Mouse (Mus musculus): Measurements from ENCODE around the gene Atf7. TPM values are rescaled to one million over a fixed set of nuclear protein-coding genes. Genes with fewer than 3 reads are reported as not detected.

Gene Atf7
- polyA plus RNA-seq, 1 experiment = 140 TPM

GRCm38 (mm10) chr15:102510590-102511284 lies 114.5 kb downstream of the Atf7 start:
- peaks cover 14% of the 10 kb centered on the region for H3K4me1 ChIP-seq (replicated peaks; ENCODE audit: control insufficient read depth, insufficient read depth, low read length)
- peak; percentile 77 for DNase-seq
- no peak overlapping the region for H3K27ac ChIP-seq (ENCODE audit: control insufficient read depth, insufficient read depth, low read length)
- no peaks in the 10 kb centered on the region for H3K27me3 ChIP-seq (ENCODE audit: control insufficient read depth, insufficient read depth, low read length)
- H3K36me3 ChIP-seq (ENCODE audit: control insufficient read depth, insufficient read depth, low read length) = no peaks in the 10 kb centered on the region
- H3K4me3 ChIP-seq (ENCODE audit: control insufficient read depth, insufficient read depth, low read length) = peak overlapping the region; percentile 58
- 5% methylated on average over 34 of the region's 34 CpGs for WGBS
- TF ChIP-seq CTCF (IDR thresholded peaks at IDR 0.05; ENCODE audit: borderline replicate concordance, control insufficient read depth, extremely low read depth, insufficient read depth, low read length, poor library complexity) = no peak
- no peak for TF ChIP-seq POLR2A (IDR thresholded peaks at IDR 0.05; ENCODE audit: control insufficient read depth, extremely low read depth, insufficient read depth, low read length, poor library complexity)

- Histone ChIP-seq H3K4me1 (replicated peaks; ENCODE audit: control insufficient read depth, insufficient read depth, low read length) (peaks cover 13% of the 10 kb centered on the region), H3K27me3 (ENCODE audit: control insufficient read depth, insufficient read depth, low read length) (no peaks in the 10 kb centered on the region), H3K27ac (ENCODE audit: control insufficient read depth, insufficient read depth, low read length) (no peak overlapping the region), H3K36me3 (ENCODE audit: control insufficient read depth, insufficient read depth, low read length) (0 out of 2 replicates have a peak, but pooled peaks cover 2% of the 10 kb centered on the region), H3K4me3 (ENCODE audit: control insufficient read depth, insufficient read depth, low read length) (peak overlapping the region; percentile 58)
- DNase-seq = no peak
- TF ChIP-seq CTCF (IDR thresholded peaks at IDR 0.05; ENCODE audit: borderline replicate concordance, control insufficient read depth, extremely low read depth, insufficient read depth, low read length, poor library complexity) (no peak), POLR2A (IDR thresholded peaks at IDR 0.05; ENCODE audit: control insufficient read depth, extremely low read depth, insufficient read depth, low read length, poor library complexity) (no peak)
- WGBS = 38% methylated on average over 9 of the region's 9 CpGs
Observed at GRCm38 (mm10) chr15:102510110-102510509, 115.2 kb downstream of the Atf7 start.

GRCm38 (mm10) chr15:102508336-102508735 lies 116.9 kb downstream of the Atf7 start:
- Histone ChIP-seq H3K27me3 (ENCODE audit: control insufficient read depth, insufficient read depth, low read length) (no peaks in the 10 kb centered on the region), H3K4me1 (replicated peaks; ENCODE audit: control insufficient read depth, insufficient read depth, low read length) (peaks cover 13% of the 10 kb centered on the region), H3K4me3 (ENCODE audit: control insufficient read depth, insufficient read depth, low read length) (no peak overlapping the region), H3K36me3 (ENCODE audit: control insufficient read depth, insufficient read depth, low read length) (peaks cover 8% of the 10 kb centered on the region), H3K27ac (ENCODE audit: control insufficient read depth, insufficient read depth, low read length) (no peak overlapping the region)
- DNase-seq = no peak
- TF ChIP-seq POLR2A (IDR thresholded peaks at IDR 0.05; ENCODE audit: control insufficient read depth, extremely low read depth, insufficient read depth, low read length, poor library complexity) = no peak
- 96% methylated on average over 3 of the region's 3 CpGs for WGBS

GRCm38 (mm10) chr15:102507561-102507960 lies 117.7 kb downstream of the Atf7 start:
- TF ChIP-seq POLR2A (IDR thresholded peaks at IDR 0.05; ENCODE audit: control insufficient read depth, extremely low read depth, insufficient read depth, low read length, poor library complexity) (no peak), CTCF (IDR thresholded peaks at IDR 0.05; ENCODE audit: borderline replicate concordance, control insufficient read depth, extremely low read depth, insufficient read depth, low read length, poor library complexity) (no peak)
- no peak for DNase-seq
- Histone ChIP-seq H3K27me3 (ENCODE audit: control insufficient read depth, insufficient read depth, low read length) (no peaks in the 10 kb centered on the region), H3K36me3 (ENCODE audit: control insufficient read depth, insufficient read depth, low read length) (peaks cover 16% of the 10 kb centered on the region), H3K27ac (ENCODE audit: control insufficient read depth, insufficient read depth, low read length) (no peak overlapping the region), H3K4me1 (replicated peaks; ENCODE audit: control insufficient read depth, insufficient read depth, low read length) (peaks cover 13% of the 10 kb centered on the region), H3K4me3 (ENCODE audit: control insufficient read depth, insufficient read depth, low read length) (no peak overlapping the region)

GRCm38 (mm10) chr15:102506864-102507263 lies 118.4 kb downstream of the Atf7 start:
- DNase-seq = no peak

GRCm38 (mm10) chr15:102506464-102506830 lies 118.8 kb downstream of the Atf7 start:
- DNase-seq = no peak
- TF ChIP-seq CTCF (IDR thresholded peaks at IDR 0.05; ENCODE audit: borderline replicate concordance, control insufficient read depth, extremely low read depth, insufficient read depth, low read length, poor library complexity) (no peak), POLR2A (IDR thresholded peaks at IDR 0.05; ENCODE audit: control insufficient read depth, extremely low read depth, insufficient read depth, low read length, poor library complexity) (no peak)
- Histone ChIP-seq H3K27me3 (ENCODE audit: control insufficient read depth, insufficient read depth, low read length) (no peaks in the 10 kb centered on the region), H3K4me3 (ENCODE audit: control insufficient read depth, insufficient read depth, low read length) (no peak overlapping the region), H3K4me1 (replicated peaks; ENCODE audit: control insufficient read depth, insufficient read depth, low read length) (peaks cover 13% of the 10 kb centered on the region), H3K36me3 (ENCODE audit: control insufficient read depth, insufficient read depth, low read length) (peaks cover 27% of the 10 kb centered on the region), H3K27ac (ENCODE audit: control insufficient read depth, insufficient read depth, low read length) (no peak overlapping the region)
- WGBS = 25% methylated on average over 2 of the region's 2 CpGs

More at GRCm38 (mm10) chr15:102506864-102507263, 118.4 kb downstream of the Atf7 start:
- peaks cover 13% of the 10 kb centered on the region for H3K4me1 ChIP-seq (replicated peaks; ENCODE audit: control insufficient read depth, insufficient read depth, low read length)
- no peaks in the 10 kb centered on the region for H3K27me3 ChIP-seq (ENCODE audit: control insufficient read depth, insufficient read depth, low read length)
- WGBS = 97% methylated on average over 1 of the region's 1 CpGs
- no peak overlapping the region for H3K4me3 ChIP-seq (ENCODE audit: control insufficient read depth, insufficient read depth, low read length)
- peaks cover 23% of the 10 kb centered on the region for H3K36me3 ChIP-seq (ENCODE audit: control insufficient read depth, insufficient read depth, low read length)
- H3K27ac ChIP-seq (ENCODE audit: control insufficient read depth, insufficient read depth, low read length) = no peak overlapping the region
- TF ChIP-seq CTCF (IDR thresholded peaks at IDR 0.05; ENCODE audit: borderline replicate concordance, control insufficient read depth, extremely low read depth, insufficient read depth, low read length, poor library complexity) (no peak), POLR2A (IDR thresholded peaks at IDR 0.05; ENCODE audit: control insufficient read depth, extremely low read depth, insufficient read depth, low read length, poor library complexity) (no peak)
